In the genomic region with DNA sequence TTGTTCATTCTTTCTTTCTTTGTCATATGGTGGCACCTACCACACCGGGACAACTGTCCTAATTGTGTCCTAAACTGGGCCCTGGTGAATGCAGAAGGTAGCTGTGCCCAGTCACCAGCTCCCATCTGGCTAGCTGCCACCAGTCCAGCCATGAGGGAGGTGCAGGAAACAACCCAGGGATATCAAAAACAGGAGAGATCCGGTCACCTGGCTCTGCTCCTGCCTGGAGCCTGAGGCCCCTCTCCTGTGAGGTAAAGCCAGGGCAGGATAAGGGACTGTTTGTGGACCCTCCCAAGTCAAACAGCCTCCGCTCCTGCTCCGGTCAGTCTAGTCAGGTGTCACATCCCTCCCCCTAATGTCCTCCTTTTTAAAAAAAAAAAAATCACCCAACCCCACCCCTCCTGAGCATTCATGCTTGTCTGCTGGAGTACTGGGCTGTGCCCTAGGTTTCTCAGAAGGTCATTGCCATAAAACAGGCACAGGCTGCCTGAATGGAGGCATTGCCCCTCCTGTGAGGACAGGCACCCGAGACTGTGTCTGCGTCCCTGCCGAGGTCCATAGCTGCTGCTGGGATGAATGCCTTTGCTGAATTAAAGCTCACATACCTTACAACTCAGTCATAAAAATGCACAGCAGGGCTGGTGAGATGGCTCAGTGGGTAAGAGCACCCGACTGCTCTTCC, we compare ENCODE assay signal across 10 mouse cellular contexts. TPM values are rescaled to one million over a fixed set of nuclear protein-coding genes. Genes with fewer than 3 reads are reported as not detected.
DNase-seq lines count a peak whose midpoint lies in the region; ATAC-seq and TF ChIP-seq lines count a peak whose summit lies in the region.
"Had no signal": no experiment of that assay in that cellular context is flagged by ENCODE, and none has a peak within 500 bp of the region (broad histone marks: within the 10 kb centered on the region; RNA-seq: fewer than 3 reads in every experiment).

No protein-coding gene starts in this region.

- no peak overlapping the region for H3K4me2 ChIP-seq in kidney, postnatal 0 days (ENCODE audit: low read length)
- H3K4me2 ChIP-seq in midbrain, embryonic 11.5 days: no peak overlapping the region
- H3K4me2 ChIP-seq: limb, embryonic 12.5 days had no signal

- no peaks in the 10 kb centered on the region for H3K9me3 ChIP-seq in kidney, postnatal 0 days (replicated peaks; ENCODE audit: low read length)
- H3K9me3 ChIP-seq in midbrain, embryonic 11.5 days (ENCODE audit: control insufficient read depth, low read length): no peaks in the 10 kb centered on the region

- intact Hi-C loops in heart, postnatal 10 days (cut with DNase I): no loop called here

- 36% methylated on average over 8 of the region's 8 CpGs for WGBS in kidney, postnatal 0 days
- WGBS in midbrain, embryonic 11.5 days: 79% methylated on average over 8 of the region's 8 CpGs

- H3K27me3 ChIP-seq in kidney, postnatal 0 days (ENCODE audit: insufficient read depth, low read length): no peaks in the 10 kb centered on the region
- H3K27me3 ChIP-seq in midbrain, embryonic 11.5 days (ENCODE audit: control insufficient read depth, insufficient read depth, low read length): no peaks in the 10 kb centered on the region

- no peaks in the 10 kb centered on the region for H3K36me3 ChIP-seq in kidney, postnatal 0 days (ENCODE audit: insufficient read depth, low read length)
- no peaks in the 10 kb centered on the region for H3K36me3 ChIP-seq in midbrain, embryonic 11.5 days (ENCODE audit: control insufficient read depth, insufficient read depth, low read length)
- H3K36me3 ChIP-seq: limb, embryonic 12.5 days had no signal

- ATAC-seq in kidney, postnatal 0 days (replicated peaks; ENCODE audit: low FRiP score, low read depth): peak; percentile 79
- ATAC-seq in midbrain, embryonic 11.5 days (ENCODE audit: low FRiP score): no peak
- ATAC-seq: inflammation-experienced regulatory T-cells, adult 6 months had no signal

- no peak overlapping the region for H3K9ac ChIP-seq in kidney, postnatal 0 days (ENCODE audit: low read depth, low read length)
- H3K9ac ChIP-seq in midbrain, embryonic 11.5 days (ENCODE audit: low read length): no peak overlapping the region
- H3K9ac ChIP-seq: limb, embryonic 12.5 days had no signal

- H3K4me3 ChIP-seq in kidney, postnatal 0 days (replicated peaks; ENCODE audit: low read depth, low read length): no peak overlapping the region
- no peak overlapping the region for H3K4me3 ChIP-seq in midbrain, embryonic 11.5 days (ENCODE audit: low read depth, low read length)
- H3K4me3 ChIP-seq: limb, embryonic 12.5 days had no signal

- no peaks in the 10 kb centered on the region for H3K4me1 ChIP-seq in kidney, postnatal 0 days (replicated peaks; ENCODE audit: insufficient read depth, low read length)
- H3K4me1 ChIP-seq in midbrain, embryonic 11.5 days (ENCODE audit: control insufficient read depth, insufficient read depth, low read length): no peaks in the 10 kb centered on the region; the same call in 1 of the 2 replicates

- peak overlapping the region; percentile 55 for H3K27ac ChIP-seq in kidney, postnatal 0 days
- no peak overlapping the region for H3K27ac ChIP-seq in midbrain, embryonic 11.5 days (ENCODE audit: low read depth, low read length)
- H3K27ac ChIP-seq: limb, embryonic 12.5 days had no signal

- no peak for TF ChIP-seq CTCF in kidney, postnatal 0 days (IDR thresholded peaks at IDR 0.05; ENCODE audit: low read depth)

- peak; percentile 78 for DNase-seq in cerebellum, adult 11 months
- DNase-seq in cerebellum, postnatal 10 days: no peak
- DNase-seq in adrenal gland, postnatal 36 days: peak; percentile 43 to 66
- DNase-seq in heart, postnatal 10 days: peak; percentile 62 to 69
- DNase-seq in kidney, postnatal 0 days (ENCODE audit: low spot score): peak; percentile 42
- DNase-seq in midbrain, embryonic 11.5 days (ENCODE audit: low spot score, missing footprints): no peak
- no peak for DNase-seq in embryo, embryonic 9.5 days (ENCODE audit: extremely low spot score)
- no peak for DNase-seq in thymus, adult 18-20 months

RNA-seq across cellular contexts. Expression of gene Tesc, which starts 24.6 kb away (rescaled TPM):
- 100 to 1,000 TPM; 112 to 175 TPM for total RNA-seq in adrenal gland, postnatal 36 days (2021)
- 100 to 1,000 TPM; 111 to 112 TPM for total RNA-seq in heart, postnatal 10 days (2021)
- polyA plus RNA-seq in kidney, postnatal 0 days (2015; fragmentation: Nextera tagmentation; extraction: Ambion mirVana): 28.3 and 29.4 TPM in 2 replicates
- polyA plus RNA-seq in midbrain, embryonic 11.5 days (2014; fragmentation: Nextera tagmentation; extraction: Ambion mirVana): 0.69 and 1.2 TPM in 2 replicates

Comparison
In these comparisons a context has a peak if more than half of its experiments do, and no peak if none do; other contexts are left out.
1. DNase-seq: peak in cerebellum, adult 11 months (single experiment), adrenal gland, postnatal 36 days (2 of 2), heart, postnatal 10 days (2 of 2) and kidney, postnatal 0 days (single experiment); none in cerebellum, postnatal 10 days (0 of 2), midbrain, embryonic 11.5 days (single experiment), embryo, embryonic 9.5 days (single experiment) and thymus, adult 18-20 months (0 of 2).